Mouse (Mus musculus): ENCODE results near the gene Slc2a4. TPM values are rescaled to one million over a fixed set of nuclear protein-coding genes. Genes with fewer than 3 reads are reported as not detected.
A peak's percentile ranks its signal among the peaks of the same experiment; 100 is the strongest.

The Slc2a4 gene
- polyA plus RNA-seq, 1 experiment from 2014 or later = 25.8 TPM

DNA sequence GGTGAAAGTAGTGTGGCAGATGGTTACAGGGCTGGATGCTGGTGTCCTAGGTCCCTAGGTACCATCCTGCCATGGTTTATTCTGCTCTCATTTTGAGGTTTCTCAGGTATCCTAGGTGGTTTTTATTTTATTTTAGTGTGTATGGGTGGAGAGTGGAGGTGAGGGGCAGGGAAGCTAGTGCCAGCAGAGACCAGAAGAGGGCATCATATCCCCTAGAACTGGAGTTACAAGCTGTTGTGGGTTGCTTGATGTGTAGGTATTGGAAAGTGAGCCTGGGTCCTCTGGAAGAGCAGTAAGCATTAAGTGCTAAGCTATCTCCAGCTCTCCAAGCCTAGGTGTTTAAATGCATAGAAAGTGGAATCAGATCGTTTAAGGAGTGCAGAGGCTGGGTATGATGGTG lies 4.3 kb upstream of the Slc2a4 start:
- Histone ChIP-seq H3K9me3 (ENCODE audit: control insufficient read depth, low read length) (no peaks in the 10 kb centered on the region; the same call in 1 of the 2 replicates), H3K27ac (ENCODE audit: low read depth) (no peak overlapping the region), H3K4me1 (replicated peaks; ENCODE audit: control insufficient read depth, insufficient read depth, low read length) (no peaks in the 10 kb centered on the region), H3K4me2 (ENCODE audit: low read length) (no peak overlapping the region), H3K36me3 (ENCODE audit: control insufficient read depth, insufficient read depth, low read length) (no peaks in the 10 kb centered on the region), H3K9ac (ENCODE audit: low read length) (no peak overlapping the region), H3K27me3 (replicated peaks; ENCODE audit: control insufficient read depth, insufficient read depth, low read length) (no peaks in the 10 kb centered on the region), H3K4me3 (ENCODE audit: low read depth, low read length) (no peak overlapping the region)
- 70% methylated on average over 1 of the region's 1 CpGs for WGBS
- DNase-seq (ENCODE audit: low spot score) = no peak
- ATAC-seq (replicated peaks; ENCODE audit: low FRiP score, low TSS enrichment, low read depth) = no peak

DNA sequence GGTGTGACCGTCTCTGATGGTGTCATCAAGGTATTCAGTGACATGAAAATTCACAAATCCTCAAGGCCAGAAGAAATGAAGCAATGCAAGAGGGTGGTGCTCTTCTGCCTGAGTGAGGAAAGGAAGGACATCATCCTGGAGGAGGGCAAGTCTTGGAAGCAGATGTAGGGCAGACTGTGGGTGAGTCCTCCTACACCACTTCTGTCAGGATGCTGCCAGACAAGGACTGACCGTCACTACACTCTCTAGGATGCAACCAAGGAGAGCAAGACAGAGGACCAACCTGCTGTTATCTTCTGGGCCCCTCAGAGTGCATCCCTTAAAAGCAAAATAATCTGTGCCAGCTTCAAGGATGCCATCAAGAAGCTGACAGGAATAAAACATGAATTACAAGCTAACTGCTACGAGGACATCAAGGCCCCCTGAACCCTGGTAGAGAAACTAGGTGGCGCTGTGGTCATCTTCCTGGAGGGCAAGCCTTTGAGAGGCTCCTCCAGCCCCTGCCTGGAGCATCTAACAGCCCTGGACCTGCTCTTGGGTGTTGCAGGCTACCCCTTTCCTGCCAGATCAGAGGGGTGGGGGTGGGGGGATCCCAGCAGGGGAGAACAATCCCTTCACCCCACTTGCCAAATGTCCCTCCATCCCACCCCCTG lies 2.9 kb upstream of the Slc2a4 start:
- DNase-seq (ENCODE audit: low spot score) (no peak), ATAC-seq (replicated peaks; ENCODE audit: low FRiP score, low TSS enrichment, low read depth) (no peak)
- WGBS = 40% methylated on average over 4 of the region's 4 CpGs
- Histone ChIP-seq H3K27me3 (replicated peaks; ENCODE audit: control insufficient read depth, insufficient read depth, low read length) (no peaks in the 10 kb centered on the region), H3K4me1 (replicated peaks; ENCODE audit: control insufficient read depth, insufficient read depth, low read length) (peaks cover 11% of the 10 kb centered on the region), H3K9ac (ENCODE audit: low read length) (no peak overlapping the region), H3K4me2 (ENCODE audit: low read length) (no peak overlapping the region), H3K4me3 (ENCODE audit: low read depth, low read length) (no peak overlapping the region), H3K9me3 (ENCODE audit: control insufficient read depth, low read length) (no peaks in the 10 kb centered on the region; the same call in 1 of the 2 replicates), H3K36me3 (ENCODE audit: control insufficient read depth, insufficient read depth, low read length) (no peaks in the 10 kb centered on the region), H3K27ac (ENCODE audit: low read depth) (no peak overlapping the region)

DNA sequence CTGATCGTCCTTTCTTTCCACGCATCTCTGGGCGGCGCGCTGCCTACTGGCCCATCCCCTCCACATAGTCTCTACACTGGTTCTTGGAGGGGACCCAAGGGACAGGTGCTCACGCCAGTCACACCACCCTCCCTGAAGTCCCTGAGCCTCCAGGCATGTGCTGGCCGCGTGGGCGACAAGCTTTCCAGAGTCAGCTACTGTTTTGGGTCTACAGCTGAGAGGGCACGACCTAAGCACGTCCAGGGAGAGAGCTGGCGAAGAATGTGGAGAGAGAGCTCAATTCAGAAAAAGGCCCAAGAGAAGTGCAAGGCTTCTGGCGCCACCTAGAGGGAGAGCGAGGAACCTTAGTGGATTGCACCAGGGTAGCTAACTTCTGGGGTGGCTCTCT lies 769 bp upstream of the Slc2a4 start:
- peaks cover 16% of the 10 kb centered on the region; the same call in 1 of the 2 replicates for H3K36me3 ChIP-seq (ENCODE audit: control insufficient read depth, insufficient read depth, low read length)
- H3K27ac ChIP-seq (ENCODE audit: low read depth) = peak overlapping the region; percentile 84
- no peaks in the 10 kb centered on the region for H3K27me3 ChIP-seq (replicated peaks; ENCODE audit: control insufficient read depth, insufficient read depth, low read length)
- no peaks in the 10 kb centered on the region for H3K9me3 ChIP-seq (ENCODE audit: control insufficient read depth, low read length)
- ATAC-seq (replicated peaks; ENCODE audit: low FRiP score, low TSS enrichment, low read depth) = peak; percentile 44
- peak; percentile 97 for DNase-seq (ENCODE audit: low spot score)
- H3K9ac ChIP-seq (ENCODE audit: low read length) = peak overlapping the region; percentile 66
- peak overlapping the region; percentile 72 for H3K4me2 ChIP-seq (ENCODE audit: low read length)
- H3K4me1 ChIP-seq (replicated peaks; ENCODE audit: control insufficient read depth, insufficient read depth, low read length) = peaks cover 11% of the 10 kb centered on the region
- peak overlapping the region; percentile 48 for H3K4me3 ChIP-seq (ENCODE audit: low read depth, low read length)
- WGBS = 0% methylated on average over 14 of the region's 14 CpGs

DNA sequence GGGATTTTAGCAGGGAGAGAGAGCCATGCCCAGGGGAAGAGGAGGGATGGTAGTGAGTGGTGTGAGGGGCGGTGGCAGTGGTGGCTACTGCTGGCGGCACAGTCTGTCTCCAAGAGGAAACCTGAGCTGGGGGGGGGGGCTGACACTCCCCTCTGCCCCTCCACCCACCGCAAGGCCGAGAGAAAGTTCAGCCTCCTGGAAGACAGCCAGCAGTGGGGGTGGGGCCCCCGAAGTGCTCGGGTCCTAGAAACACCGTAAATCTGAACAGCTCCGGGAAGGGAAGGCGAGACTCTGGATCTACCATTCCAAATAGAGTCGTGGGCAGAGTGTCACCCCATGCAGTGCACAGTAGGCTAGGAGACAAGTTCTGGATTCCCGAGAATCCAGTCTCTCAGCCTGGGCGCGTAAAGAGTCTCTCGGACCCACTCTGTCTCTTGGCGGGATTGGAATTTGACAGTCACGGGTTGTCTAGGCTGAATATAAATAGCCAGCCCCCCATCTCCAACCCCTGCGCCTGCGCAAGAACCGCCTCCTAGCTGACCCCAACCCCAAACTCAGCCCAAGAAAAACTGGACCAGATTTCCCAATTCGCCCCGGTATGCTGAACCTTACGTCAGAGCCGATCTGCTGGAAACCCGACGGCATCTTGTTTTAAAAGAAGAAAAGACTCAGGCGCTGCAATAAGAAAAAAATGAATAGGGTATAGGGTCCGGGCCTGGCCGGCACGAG lies 487 bp downstream of the Slc2a4 start:
- Histone ChIP-seq H3K4me1 (replicated peaks; ENCODE audit: control insufficient read depth, insufficient read depth, low read length) (peaks cover 11% of the 10 kb centered on the region), H3K36me3 (ENCODE audit: control insufficient read depth, insufficient read depth, low read length) (peaks cover 21% of the 10 kb centered on the region), H3K9me3 (ENCODE audit: control insufficient read depth, low read length) (no peaks in the 10 kb centered on the region), H3K27ac (ENCODE audit: low read depth) (peak overlapping the region; percentile 81), H3K4me3 (ENCODE audit: low read depth, low read length) (peak overlapping the region; percentile 48), H3K4me2 (ENCODE audit: low read length) (peak overlapping the region; percentile 72), H3K27me3 (replicated peaks; ENCODE audit: control insufficient read depth, insufficient read depth, low read length) (no peaks in the 10 kb centered on the region), H3K9ac (ENCODE audit: low read length) (peak overlapping the region; percentile 44)
- 1% methylated on average over 29 of the region's 29 CpGs for WGBS
- ATAC-seq (replicated peaks; ENCODE audit: low FRiP score, low TSS enrichment, low read depth) (peak; percentile 44; the same call in 1 of the 2 replicates), DNase-seq (ENCODE audit: low spot score) (peak; percentile 79)

DNA sequence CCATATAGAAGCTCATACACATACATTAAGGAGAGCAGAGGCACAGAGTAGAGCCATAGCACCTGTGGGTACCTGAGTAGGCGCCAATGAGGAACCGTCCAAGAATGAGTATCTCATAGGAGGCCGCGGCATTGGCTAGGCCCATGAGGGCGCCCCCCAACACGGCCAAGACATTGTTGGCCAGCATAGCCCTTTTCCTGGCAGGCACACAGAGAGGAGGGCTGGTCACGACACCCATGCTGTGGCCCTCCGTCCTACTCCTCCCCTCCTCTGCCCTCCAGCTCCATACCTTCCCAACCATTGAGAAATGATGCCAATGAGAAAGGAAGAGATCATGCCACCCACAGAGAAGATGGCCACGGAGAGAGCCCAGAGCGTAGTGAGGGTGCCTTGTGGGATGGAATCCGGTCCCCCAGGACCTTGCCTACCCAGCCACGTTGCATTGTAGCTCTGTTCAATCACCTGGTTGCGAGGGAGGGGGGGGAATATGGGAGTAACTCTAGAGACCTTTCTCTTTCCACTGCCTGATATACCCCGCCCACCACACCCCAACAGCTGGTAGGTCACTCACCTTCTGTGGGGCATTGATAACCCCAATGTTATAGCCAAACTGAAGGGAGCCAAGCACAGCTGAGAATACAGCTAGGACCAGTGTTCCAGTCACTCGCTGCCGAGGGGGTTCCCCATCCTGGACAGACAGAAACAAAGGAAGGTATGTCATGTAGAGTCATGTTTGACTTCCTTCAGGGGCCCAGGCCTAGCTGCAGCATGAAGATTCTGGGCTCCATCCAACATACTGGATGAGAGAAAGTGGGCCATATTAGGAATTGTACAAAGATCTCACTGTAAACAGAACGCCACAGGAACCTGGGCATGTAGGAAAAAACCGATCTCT lies 1.7 kb downstream of the Slc2a4 start:
- DNase-seq (ENCODE audit: low spot score) = no peak
- Histone ChIP-seq H3K9me3 (ENCODE audit: control insufficient read depth, low read length) (no peaks in the 10 kb centered on the region), H3K27ac (ENCODE audit: low read depth) (peak overlapping the region; percentile 81), H3K4me3 (ENCODE audit: low read depth, low read length) (peak overlapping the region; percentile 48; the same call in 1 of the 2 replicates), H3K27me3 (replicated peaks; ENCODE audit: control insufficient read depth, insufficient read depth, low read length) (no peaks in the 10 kb centered on the region), H3K36me3 (ENCODE audit: control insufficient read depth, insufficient read depth, low read length) (peaks cover 21% of the 10 kb centered on the region), H3K9ac (ENCODE audit: low read length) (peak overlapping the region; percentile 44; the same call in 1 of the 2 replicates), H3K4me2 (ENCODE audit: low read length) (peak overlapping the region; percentile 72), H3K4me1 (replicated peaks; ENCODE audit: control insufficient read depth, insufficient read depth, low read length) (peaks cover 11% of the 10 kb centered on the region)
- ATAC-seq (replicated peaks; ENCODE audit: low FRiP score, low TSS enrichment, low read depth) = no peak
- WGBS = 88% methylated on average over 18 of the region's 18 CpGs

DNA sequence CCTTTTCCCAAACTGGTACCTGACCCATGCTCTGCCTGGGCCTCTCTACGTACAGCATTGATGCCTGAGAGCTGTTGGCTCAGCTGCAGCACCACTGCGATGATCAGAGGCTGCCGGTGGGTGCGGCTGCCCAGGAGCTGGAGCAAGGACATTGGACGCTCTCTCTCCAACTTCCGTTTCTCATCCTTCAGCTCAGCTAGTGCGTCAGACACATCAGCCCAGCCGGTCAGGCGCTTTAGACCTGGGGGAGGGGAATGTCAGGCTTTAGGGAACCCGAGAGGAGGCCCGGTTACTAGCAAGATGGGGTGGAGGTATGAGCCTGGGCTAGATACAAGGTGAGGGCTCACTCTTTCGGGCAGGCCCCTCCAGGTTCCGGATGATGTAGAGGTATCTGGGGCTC lies 2.8 kb downstream of the Slc2a4 start:
- 74% methylated on average over 13 of the region's 13 CpGs for WGBS
- H3K27me3 ChIP-seq (replicated peaks; ENCODE audit: control insufficient read depth, insufficient read depth, low read length) = no peaks in the 10 kb centered on the region
- no peak overlapping the region for H3K27ac ChIP-seq (ENCODE audit: low read depth)
- no peak overlapping the region for H3K4me2 ChIP-seq (ENCODE audit: low read length)
- H3K9ac ChIP-seq (ENCODE audit: low read length) = no peak overlapping the region
- peaks cover 21% of the 10 kb centered on the region for H3K36me3 ChIP-seq (ENCODE audit: control insufficient read depth, insufficient read depth, low read length)
- H3K4me3 ChIP-seq (ENCODE audit: low read depth, low read length) = no peak overlapping the region
- peaks cover 11% of the 10 kb centered on the region for H3K4me1 ChIP-seq (replicated peaks; ENCODE audit: control insufficient read depth, insufficient read depth, low read length)
- no peaks in the 10 kb centered on the region for H3K9me3 ChIP-seq (ENCODE audit: control insufficient read depth, low read length)
- ATAC-seq (replicated peaks; ENCODE audit: low FRiP score, low TSS enrichment, low read depth) (no peak), DNase-seq (ENCODE audit: low spot score) (no peak)

DNA sequence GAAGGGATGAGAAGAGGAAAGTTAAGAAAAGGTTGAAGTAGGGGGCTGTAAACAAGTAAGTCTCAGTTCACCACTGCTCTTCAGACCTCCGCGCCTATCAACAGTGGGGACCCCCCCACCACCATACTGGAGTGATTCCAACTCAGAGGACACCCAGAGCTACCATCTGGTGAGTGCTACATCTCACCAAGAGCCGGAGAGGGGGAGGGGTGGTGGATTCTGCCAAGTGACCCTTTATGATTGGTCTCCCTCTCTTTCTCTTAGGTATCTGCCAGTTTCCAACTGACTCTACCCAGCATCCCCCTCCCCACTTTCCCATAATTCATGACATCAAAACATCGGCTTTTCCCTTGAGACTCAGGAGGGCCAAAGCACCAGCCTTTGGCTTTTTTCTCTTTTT lies 7.0 kb downstream of the Slc2a4 start:
- peaks cover 21% of the 10 kb centered on the region for H3K36me3 ChIP-seq (ENCODE audit: control insufficient read depth, insufficient read depth, low read length)
- no peak overlapping the region for H3K4me2 ChIP-seq (ENCODE audit: low read length)
- H3K9me3 ChIP-seq (ENCODE audit: control insufficient read depth, low read length) = no peaks in the 10 kb centered on the region
- H3K27ac ChIP-seq (ENCODE audit: low read depth) = no peak overlapping the region
- DNase-seq (ENCODE audit: low spot score) = no peak
- no peak for ATAC-seq (replicated peaks; ENCODE audit: low FRiP score, low TSS enrichment, low read depth)
- 76% methylated on average over 4 of the region's 4 CpGs for WGBS
- no peak overlapping the region for H3K4me3 ChIP-seq (ENCODE audit: low read depth, low read length)
- H3K4me1 ChIP-seq (replicated peaks; ENCODE audit: control insufficient read depth, insufficient read depth, low read length) = peaks cover 14% of the 10 kb centered on the region
- H3K27me3 ChIP-seq (replicated peaks; ENCODE audit: control insufficient read depth, insufficient read depth, low read length) = no peaks in the 10 kb centered on the region
- no peak overlapping the region for H3K9ac ChIP-seq (ENCODE audit: low read length)

DNA sequence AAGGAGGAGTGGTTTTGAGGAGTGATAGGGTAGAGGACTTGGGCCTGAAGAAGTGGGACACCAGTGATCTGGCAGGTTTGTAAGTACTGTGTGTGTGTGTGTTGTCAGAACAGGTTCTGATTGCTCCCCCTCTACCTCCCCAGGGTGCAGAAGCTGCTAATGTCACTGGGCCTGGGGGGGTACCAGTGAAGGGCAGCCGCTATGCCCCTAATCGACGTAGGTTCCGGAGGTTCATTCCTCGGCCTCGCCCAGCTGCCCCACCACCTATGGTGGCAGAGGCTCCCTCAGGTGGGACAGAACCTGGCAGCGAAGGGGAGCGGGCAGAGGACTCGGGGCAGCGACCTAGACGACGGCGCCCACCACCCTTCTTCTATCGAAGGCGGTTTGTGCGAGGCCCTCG lies 8.3 kb downstream of the Slc2a4 start:
- H3K4me3 ChIP-seq (ENCODE audit: low read depth, low read length) = no peak overlapping the region
- DNase-seq (ENCODE audit: low spot score) (no peak), ATAC-seq (replicated peaks; ENCODE audit: low FRiP score, low TSS enrichment, low read depth) (no peak)
- H3K27me3 ChIP-seq (replicated peaks; ENCODE audit: control insufficient read depth, insufficient read depth, low read length) = no peaks in the 10 kb centered on the region
- H3K27ac ChIP-seq (ENCODE audit: low read depth) = no peak overlapping the region
- peaks cover 15% of the 10 kb centered on the region for H3K36me3 ChIP-seq (ENCODE audit: control insufficient read depth, insufficient read depth, low read length)
- peaks cover 15% of the 10 kb centered on the region for H3K4me1 ChIP-seq (replicated peaks; ENCODE audit: control insufficient read depth, insufficient read depth, low read length)
- no peak overlapping the region for H3K9ac ChIP-seq (ENCODE audit: low read length)
- 92% methylated on average over 17 of the region's 17 CpGs for WGBS
- H3K9me3 ChIP-seq (ENCODE audit: control insufficient read depth, low read length) = no peaks in the 10 kb centered on the region
- H3K4me2 ChIP-seq (ENCODE audit: low read length) = no peak overlapping the region

Data from intestine, embryonic 14.5 days (tissue).